Mouse (Mus musculus) mature B cell (primary cell): ENCODE results near the gene Ism2.
"Not testable (repeated sequence)": the region's sequence is repeated elsewhere in the genome, so short reads cannot be mapped to it uniquely, and the experiment has no call there.

ENCODE experiments used
- in situ Hi-C: fragments of 300-500 bp; cut with MboI; formaldehyde crosslinking; loops from 2 replicates; pipeline ENCODE4 v1.14.3; 2019

Ism2 gene

GRCm38 (mm10) chr12:87299657-87300440, at the start of gene Ism2:
Gene Ism2, minus strand, starts transcription at chr12:87299705.
- in situ Hi-C loops, result no loop called here

- in situ Hi-C loops, result no loop called here
Observed at GRCm38 (mm10) chr12:87348029-87348428, 48.5 kb upstream of the Ism2 start.

- in situ Hi-C loops, result no loop called here
Observed at GRCm38 (mm10) chr12:87347511-87347910, 48.0 kb upstream of the Ism2 start.

- in situ Hi-C loops, result no loop called here
Observed at GRCm38 (mm10) chr12:87343084-87343605, 43.6 kb upstream of the Ism2 start.

- in situ Hi-C loops, result no loop called here
Observed at GRCm38 (mm10) chr12:87338082-87338481, 38.6 kb upstream of the Ism2 start.

GRCm38 (mm10) chr12:87334886-87335285, 35.4 kb upstream of the Ism2 start:
- in situ Hi-C loops, result no loop called here

GRCm38 (mm10) chr12:87333794-87334193, 34.3 kb upstream of the Ism2 start:
- in situ Hi-C loops, result no loop called here

GRCm38 (mm10) chr12:87332511-87332910, 33.0 kb upstream of the Ism2 start:
- in situ Hi-C loops, result no loop called here

GRCm38 (mm10) chr12:87331908-87332307, 32.4 kb upstream of the Ism2 start:
- in situ Hi-C loops, result no loop called here

GRCm38 (mm10) chr12:87331053-87331456, 31.6 kb upstream of the Ism2 start:
- in situ Hi-C loops, result no loop called here

GRCm38 (mm10) chr12:87330213-87330612, 30.7 kb upstream of the Ism2 start:
- in situ Hi-C loops, result no loop called here

GRCm38 (mm10) chr12:87328025-87328424, 28.5 kb upstream of the Ism2 start:
- in situ Hi-C loops, result no loop called here

- in situ Hi-C loops, result no loop called here
Observed at GRCm38 (mm10) chr12:87327610-87328009, 28.1 kb upstream of the Ism2 start.

GRCm38 (mm10) chr12:87325452-87325851, 25.9 kb upstream of the Ism2 start:
- in situ Hi-C loops, result no loop called here

- in situ Hi-C loops, result no loop called here
Observed at GRCm38 (mm10) chr12:87319229-87319628, 19.7 kb upstream of the Ism2 start.

GRCm38 (mm10) chr12:87317951-87318350, 18.4 kb upstream of the Ism2 start:
- in situ Hi-C loops, result no loop called here

GRCm38 (mm10) chr12:87313098-87313497, 13.6 kb upstream of the Ism2 start:
- in situ Hi-C loops, result no loop called here

- in situ Hi-C loops, result not testable (repeated sequence)
Observed at GRCm38 (mm10) chr12:87306584-87306844, 7.0 kb upstream of the Ism2 start.

GRCm38 (mm10) chr12:87305767-87306583, 6.5 kb upstream of the Ism2 start:
- in situ Hi-C loops, result no loop called here

GRCm38 (mm10) chr12:87301189-87301588, 1.7 kb upstream of the Ism2 start:
- in situ Hi-C loops, result no loop called here

GRCm38 (mm10) chr12:87300441-87300690, 861 bp upstream of the Ism2 start:
- in situ Hi-C loops, result no loop called here

GRCm38 (mm10) chr12:87299037-87299656, 358 bp downstream of the Ism2 start:
- in situ Hi-C loops, result no loop called here

- in situ Hi-C loops, result no loop called here
Observed at GRCm38 (mm10) chr12:87293934-87294333, 5.6 kb downstream of the Ism2 start.
